Mouse (Mus musculus) brain, adult 2 months (tissue): ENCODE measurements around the gene Phip.

Experiments used
- DNase-seq: peaks from one replicate; pipeline ENCODE4 v3.0.0; 2011; ENCODE audit warnings: low read depth, low spot score

Gene Phip

DNA sequence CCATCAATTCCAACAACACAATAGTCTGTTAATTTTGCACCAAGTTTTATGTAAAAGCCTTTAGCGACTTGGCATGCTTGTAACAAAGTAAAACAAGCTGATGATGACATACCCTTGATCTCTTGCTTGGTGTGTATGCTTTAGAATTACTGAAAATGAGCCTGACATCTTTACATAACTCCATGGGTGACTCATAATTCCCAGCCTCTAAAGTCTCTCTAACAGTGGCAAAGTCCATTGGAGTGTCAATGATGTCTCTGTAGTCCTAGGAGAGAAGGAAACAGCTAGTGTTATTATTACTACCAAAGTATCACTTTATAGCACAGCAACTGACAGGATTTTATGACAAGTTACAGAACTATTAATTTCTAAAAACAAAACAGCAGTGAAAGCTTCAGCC, 98.2 kb downstream of the Phip start:
- peak; percentile 30 for DNase-seq

DNA sequence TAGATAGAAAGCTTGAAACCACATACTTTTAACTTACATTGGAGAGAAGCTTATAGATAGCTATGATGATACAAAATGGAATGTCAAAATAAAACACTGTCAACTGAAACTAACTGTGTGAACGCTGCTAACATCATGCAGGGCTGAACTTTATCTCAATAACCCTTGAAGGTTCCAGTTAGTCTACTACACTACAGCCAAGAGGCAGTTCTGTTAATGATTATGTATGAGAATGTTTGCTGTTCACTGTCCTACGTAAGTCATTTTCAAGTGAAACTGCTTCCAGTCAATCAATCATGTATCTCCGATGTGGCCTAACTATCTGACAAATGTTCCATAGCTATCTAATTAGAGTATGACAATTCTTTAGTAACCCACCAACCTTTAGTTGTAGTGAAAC, 107.6 kb downstream of the Phip start:
- DNase-seq = no peak

DNA sequence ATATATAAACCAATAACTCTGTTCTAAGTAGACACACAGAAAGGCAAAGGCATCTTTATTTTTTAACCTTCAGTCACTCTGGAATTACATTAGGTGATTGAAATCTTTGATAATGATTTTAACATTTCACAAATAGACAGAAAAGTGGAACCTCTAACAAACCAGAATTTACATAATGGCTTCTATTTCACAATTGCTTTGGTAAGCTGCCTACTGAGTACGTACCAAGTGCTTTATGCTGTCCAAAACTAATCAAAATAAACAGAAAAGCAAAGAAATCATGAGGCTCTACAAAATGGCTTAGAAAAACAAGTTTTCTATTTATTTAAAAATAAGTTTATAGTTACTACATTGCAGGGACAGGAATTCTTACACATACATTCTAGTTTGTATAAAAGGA, 109.2 kb downstream of the Phip start:
- DNase-seq = no peak

DNA sequence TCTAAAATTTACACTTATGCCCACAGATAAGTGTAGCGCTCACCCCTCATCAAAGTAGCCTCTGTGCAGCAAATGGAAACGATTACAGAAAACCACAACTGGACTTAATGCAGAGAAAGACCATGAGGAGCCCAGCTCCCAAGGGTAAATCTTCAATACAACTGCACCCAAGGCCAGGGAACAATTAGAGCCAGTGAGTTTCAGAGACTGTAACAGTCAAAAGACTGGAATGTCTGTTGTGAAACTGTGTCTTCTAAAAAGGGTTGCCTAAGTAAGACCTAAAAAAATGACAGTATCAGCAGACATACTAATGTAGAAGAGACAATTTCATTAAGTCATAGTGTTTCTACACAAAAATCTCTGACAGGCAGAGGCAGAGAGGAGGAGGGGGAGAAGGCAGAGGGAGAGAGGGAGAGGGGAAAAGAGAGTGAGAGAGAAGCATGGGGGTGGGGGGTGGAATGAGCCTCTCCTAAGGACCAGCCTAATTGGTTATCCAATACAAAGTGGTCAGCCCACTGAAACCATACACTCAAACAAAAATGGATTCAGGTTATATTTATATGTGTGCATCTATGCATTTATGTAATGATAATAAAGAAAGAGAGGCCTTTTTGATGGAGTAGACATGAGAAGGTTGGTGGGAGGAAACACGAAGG, 113.4 kb downstream of the Phip start:
- no peak for DNase-seq

DNA sequence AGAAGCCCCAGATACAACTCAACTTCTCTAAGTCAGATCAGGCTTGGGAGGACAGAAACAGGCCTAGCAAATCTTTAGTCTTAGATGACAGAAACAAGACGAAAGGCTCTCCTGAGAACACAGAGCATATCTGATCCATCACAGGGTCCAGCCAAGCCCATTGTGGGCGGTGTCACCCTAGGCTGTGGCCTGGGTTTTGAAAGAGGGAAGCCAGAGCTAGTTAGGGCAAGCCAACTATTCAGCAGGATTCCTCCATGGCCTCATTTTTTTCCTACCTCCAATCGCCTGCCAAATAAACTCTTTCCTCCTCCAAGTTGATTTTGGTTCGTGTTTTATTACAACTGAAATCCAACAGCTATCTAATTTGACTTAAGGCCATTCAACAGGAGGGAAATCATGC, 114.0 kb downstream of the Phip start:
- peak; percentile 18 for DNase-seq

DNA sequence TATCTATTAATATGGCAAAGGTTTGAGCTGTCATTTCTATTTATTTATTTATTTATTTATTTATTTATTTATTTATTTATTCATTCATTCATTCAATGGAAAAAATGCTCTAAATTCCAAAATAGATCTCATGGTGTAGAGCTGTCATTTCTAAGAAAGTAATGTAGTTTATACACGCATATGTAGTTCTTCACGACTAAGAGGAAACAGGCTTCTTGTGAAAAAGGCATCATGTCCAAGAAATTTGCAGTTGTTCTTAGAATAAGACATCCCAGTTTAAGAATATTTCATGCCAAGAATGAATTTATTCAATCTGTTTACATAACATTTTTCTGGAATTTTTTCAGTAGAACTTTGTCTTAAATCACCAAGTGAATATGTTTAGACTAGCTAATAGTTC, 114.5 kb downstream of the Phip start:
- DNase-seq = peak; percentile 33

DNA sequence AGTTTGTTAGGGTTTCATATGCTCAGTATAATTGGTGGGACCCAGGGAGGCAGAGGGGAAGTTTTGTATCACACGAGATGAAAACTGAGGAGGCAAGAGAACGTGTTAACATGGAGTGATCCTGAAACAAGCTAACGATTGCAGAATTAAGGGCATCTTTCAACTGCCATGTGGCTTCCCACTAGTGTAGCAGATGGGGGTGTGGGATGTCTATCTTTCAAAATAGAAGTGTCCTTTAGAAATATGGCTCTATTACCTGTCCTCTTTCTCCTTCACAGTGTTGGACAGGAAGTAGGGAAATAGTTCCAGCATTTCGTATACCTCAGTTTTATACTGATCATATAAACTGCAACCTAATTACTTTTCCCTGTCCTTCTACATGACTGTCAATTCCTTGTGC, 119.1 kb downstream of the Phip start:
- peak; percentile 58 for DNase-seq

DNA sequence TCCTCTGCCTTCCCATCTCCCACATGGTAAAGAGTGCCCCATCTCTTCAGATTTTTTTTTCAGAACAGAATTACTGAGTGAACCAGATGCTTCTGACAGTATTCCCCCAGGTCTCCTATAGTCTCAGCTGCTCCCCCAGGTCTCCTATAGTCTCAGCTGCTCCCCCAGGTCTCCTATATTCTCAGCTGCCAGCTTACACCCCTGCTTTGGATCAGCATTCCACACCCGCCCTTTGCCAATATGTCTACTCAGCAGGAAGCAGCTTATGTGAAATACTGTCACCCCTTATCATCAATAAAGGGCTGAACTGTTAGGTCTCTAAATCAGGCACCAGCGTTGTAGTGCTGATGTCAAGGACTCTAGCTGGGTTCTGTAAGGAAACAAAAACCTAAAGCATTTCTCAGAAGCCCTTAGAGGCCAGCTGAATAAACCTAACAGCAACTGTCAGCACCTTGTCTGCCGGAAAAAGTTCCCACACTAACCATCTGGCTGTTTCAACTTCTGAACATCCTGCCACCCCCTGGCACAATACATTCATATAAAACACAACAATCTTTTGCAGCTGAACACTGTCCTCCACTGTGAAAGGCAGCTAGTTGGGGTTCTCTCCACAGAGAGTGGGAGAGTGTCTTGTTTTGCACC, 120.2 kb downstream of the Phip start:
- peak; percentile 82 for DNase-seq

DNA sequence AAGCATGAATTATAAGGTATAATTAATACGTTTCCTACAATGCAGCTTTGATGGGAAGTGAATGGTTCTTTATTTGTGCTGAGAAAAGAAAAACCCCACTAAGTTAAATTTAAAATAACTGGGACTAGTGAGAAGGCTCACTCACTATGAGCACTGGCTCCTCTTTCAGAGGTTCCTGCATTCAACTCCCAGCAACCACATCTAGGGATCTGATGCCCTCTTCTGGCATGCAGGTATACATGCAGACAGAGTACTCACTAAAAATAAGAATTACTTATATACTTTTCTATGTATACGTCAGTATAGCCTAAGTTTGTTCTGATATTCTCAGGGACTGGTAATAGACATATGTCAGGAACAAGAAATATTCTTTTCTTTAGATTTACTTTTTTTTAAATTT, 121.3 kb downstream of the Phip start:
- peak; percentile 69 for DNase-seq

DNA sequence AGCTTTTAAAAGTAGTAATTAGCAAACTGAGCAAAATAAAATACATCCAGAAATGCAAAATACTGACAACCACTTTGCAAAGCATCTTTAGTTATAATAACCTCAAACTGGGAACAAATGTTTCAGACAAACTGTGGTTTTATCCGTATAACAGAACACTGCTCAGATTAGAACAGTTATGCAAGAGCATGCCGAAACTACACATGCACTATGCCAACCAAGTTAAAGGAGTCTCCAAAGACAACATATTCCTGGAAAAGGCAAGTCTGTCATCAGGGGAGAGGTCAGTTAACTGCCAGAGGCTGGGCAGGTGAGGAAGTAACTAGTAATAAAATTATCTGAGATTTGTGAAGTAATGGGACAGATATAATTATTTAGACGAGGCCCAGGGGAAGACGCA, 132.6 kb downstream of the Phip start:
- DNase-seq = peak; percentile 59

DNA sequence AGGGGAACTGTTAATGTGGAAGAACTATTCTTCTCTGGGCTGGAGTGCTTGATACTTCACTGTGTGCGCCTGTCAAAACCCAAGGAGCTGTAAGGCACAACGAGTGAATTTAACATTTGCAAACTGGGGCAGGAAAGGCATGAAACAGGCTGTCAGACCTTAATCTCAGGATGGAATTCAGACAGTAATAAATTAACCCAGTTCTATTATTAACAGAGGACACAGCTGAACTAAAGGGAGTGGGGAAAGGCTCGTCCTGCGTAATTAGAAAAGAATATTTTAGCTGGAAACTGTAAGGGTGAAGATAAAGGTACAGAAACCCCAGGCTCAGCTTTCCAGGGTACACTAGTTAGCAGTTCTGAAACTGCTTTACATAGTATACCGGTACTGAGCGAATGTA, 139.4 kb downstream of the Phip start:
- peak; percentile 39 for DNase-seq

DNA sequence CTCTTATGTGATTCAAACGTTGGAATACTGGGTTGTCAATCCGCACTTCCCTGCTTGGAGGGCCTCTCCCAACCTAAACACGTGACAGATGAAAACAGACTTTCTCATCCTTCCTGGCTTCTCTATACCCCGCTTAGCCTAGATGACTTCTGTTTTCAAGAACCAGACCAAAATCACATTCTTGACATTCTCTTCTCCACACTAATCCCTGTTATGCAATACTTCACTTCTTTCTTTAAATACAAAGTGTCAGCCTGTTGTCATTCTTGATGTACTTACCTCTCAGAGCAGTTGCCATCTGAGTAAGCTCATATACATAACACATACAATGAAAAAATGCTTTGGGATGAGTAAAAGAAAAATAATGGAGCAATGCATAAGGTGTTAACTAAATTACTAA, 143.4 kb downstream of the Phip start:
- DNase-seq = no peak

DNA sequence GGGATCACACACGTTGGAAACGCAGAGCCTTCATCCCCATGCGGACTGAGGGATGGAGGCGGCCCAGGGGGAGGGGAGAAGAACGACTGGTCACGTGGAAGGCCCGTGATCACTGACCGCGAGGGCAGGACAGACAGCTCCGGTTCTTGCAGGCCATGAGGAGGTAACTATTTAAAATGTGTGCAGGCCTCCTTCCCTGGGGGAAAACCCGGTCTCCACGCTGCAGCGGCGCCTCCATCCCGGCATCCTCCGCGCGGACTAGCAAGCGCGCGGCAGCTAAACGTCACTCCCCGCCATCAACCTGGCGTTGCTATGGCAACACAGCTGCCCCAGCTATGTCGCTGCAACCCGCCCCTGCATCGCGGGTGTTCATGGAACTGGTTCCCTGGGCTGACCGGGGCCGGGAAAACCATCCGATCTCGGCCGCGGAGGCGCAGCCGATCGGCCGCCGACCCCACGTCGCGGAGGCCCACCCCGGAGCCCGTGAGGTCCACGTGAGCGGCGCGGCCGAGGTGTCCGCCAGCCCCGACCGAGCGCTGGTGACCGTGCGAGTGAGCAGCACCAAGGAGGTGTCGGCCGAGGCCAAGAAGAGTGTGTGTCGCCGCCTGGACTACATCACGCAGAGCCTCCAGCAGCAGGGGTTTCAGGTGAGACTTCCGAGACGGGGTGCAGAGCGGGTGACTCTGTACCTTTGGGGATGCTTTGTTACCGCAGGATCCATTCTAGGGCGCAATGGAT, 145.5 kb downstream of the Phip start:
- peak; percentile 98 for DNase-seq

DNA sequence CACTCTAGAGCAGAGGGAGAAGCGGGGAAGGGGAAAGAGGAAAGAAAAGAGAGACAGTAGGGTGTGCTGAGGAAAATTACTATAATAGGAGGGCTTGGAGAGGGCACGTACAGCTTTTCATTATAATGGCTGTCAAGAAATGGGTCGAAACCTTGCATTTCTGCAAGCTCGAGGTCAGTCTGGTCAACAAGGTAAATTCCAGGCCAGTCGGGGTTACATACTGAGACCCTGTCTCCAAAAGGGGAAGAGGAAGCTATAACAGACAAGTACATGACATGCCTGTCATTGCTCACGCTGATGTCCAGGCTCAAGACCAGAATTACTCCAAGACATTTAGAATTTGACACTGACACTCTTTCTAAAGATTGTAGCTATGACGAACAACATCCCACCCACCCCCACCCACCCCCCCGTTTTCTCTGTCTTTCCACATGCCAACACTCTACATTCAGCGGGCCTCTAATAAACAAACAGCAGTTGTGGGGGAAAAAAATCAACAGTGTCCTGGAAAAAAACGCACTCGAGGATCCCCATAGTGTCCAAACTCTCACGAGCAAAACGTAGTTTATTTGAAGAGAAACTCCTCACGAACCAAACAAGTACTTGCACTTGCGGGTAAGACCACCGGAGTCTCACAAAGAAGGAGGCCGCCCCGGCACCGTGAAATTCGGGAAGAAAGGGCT, 146.2 kb downstream of the Phip start, which contains the start of gene Irak1bp1:
Irak1bp1 (plus strand) TSS at position 534 of the 683 bp plus-strand sequence.
- no peak for DNase-seq

DNA sequence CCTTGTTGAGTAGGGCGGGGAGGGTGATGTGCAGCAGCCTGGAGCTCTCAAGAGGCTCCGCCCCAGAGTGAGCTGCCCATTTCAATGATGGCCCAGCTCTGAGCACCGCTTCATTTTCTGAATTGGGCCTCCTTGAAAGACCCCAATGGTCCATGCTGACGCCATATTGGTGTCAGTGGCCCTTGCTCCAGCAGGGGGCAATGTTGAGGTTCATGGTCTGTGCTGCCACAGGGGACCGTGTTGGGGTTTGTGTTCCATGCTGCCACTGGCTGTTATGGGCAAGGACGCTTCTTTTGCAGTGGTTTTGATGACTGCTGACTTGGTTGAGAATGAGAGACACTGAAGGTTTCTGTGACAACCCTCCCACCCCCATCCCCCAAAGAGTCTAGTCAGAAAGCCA, 148.9 kb downstream of the Phip start:
- DNase-seq = no peak
